Mouse (Mus musculus) cortical plate, adult 2 months (tissue): ENCODE data around the gene Cfh. TPM values are rescaled to one million over a fixed set of nuclear protein-coding genes. Genes with fewer than 3 reads are reported as not detected.
"Not testable (repeated sequence)": the region's sequence is repeated elsewhere in the genome, so short reads cannot be mapped to it uniquely, and the experiment has no call there.

Experiments used
- H3K27ac ChIP-seq: fragments of 200-500 bp; 2 replicates; pipeline ENCODE4 v1.5.1; 2012; ENCODE audit warnings: low read length, control low read depth, inconsistent platforms; ENCODE audit not compliant: insufficient read depth
- H3K4me1 ChIP-seq: fragments of 200-500 bp; 2 replicates; pipeline ENCODE4 v1.6.1; 2011; ENCODE audit warnings: low read length; ENCODE audit not compliant: control insufficient read depth, insufficient read depth
- H3K4me3 ChIP-seq: fragments of 200-500 bp; 2 replicates; pipeline ENCODE4 v1.5.1; 2011; ENCODE audit warnings: mild to moderate bottlenecking, low read length, control low read depth; ENCODE audit not compliant: insufficient read depth
- CTCF ChIP-seq: fragments of 200-500 bp; IDR thresholded peaks from 2 replicates; pipeline ENCODE4 v1.5.1; 2011; ENCODE audit warnings: mild to moderate bottlenecking, control low read depth, low read length; ENCODE audit not compliant: insufficient read depth; ENCODE audit errors: extremely low read depth
- POLR2A ChIP-seq: fragments of 200-500 bp; IDR thresholded peaks from 2 replicates; pipeline ENCODE4 v1.6.1; 2011; ENCODE audit warnings: mild to moderate bottlenecking, low read length, control low read depth; ENCODE audit not compliant: insufficient read depth; ENCODE audit errors: extremely low read depth
- polyA plus RNA-seq: library from polyadenylated mRNA; depleted of rRNA; stranded (reverse); fragments of >200 nt; gene quantifications from 2 replicates; pipeline ENCODE4 v1.2.3, GENCODE M21; 2012; rRNA removed

Gene Cfh
- 15.6 and 16.3 TPM in 2 replicates for polyA plus RNA-seq

GRCm38 (mm10) chr1:140183664-140184063 is at the start of gene Cfh:
Gene Cfh (minus strand): TSS chr1:140183764.
- not testable (repeated sequence) for H3K27ac ChIP-seq, H3K4me3 ChIP-seq

GRCm38 (mm10) chr1:140226673-140227072 is 43.1 kb upstream of the Cfh start:
- Histone ChIP-seq H3K4me3 (no peak overlapping the region), H3K27ac (no peak overlapping the region), H3K4me1 (no peaks in the 10 kb centered on the region)
- no peak for TF ChIP-seq POLR2A
- TF ChIP-seq CTCF, result no peak

More at GRCm38 (mm10) chr1:140183664-140184063, at the start of gene Cfh:
- H3K4me1 ChIP-seq, result not testable (repeated sequence)

- TF ChIP-seq POLR2A (no peak), CTCF (no peak)
- H3K27ac ChIP-seq, result no peak overlapping the region
- no peak overlapping the region for H3K4me3 ChIP-seq
- no peaks in the 10 kb centered on the region for H3K4me1 ChIP-seq
These were observed 41.7 kb upstream of the Cfh start for GRCm38 (mm10) chr1:140225221-140225620.

GRCm38 (mm10) chr1:140205329-140205728 is 21.8 kb upstream of the Cfh start:
- TF ChIP-seq CTCF, result no peak
- Histone ChIP-seq H3K4me3 (no peak overlapping the region), H3K4me1 (no peaks in the 10 kb centered on the region), H3K27ac (no peak overlapping the region)

- H3K4me1 ChIP-seq, H3K4me3 ChIP-seq, H3K27ac ChIP-seq: not testable (repeated sequence)
These were observed 4.9 kb upstream of the Cfh start for GRCm38 (mm10) chr1:140188500-140188899.

- TF ChIP-seq CTCF (no peak), POLR2A (no peak)
- Histone ChIP-seq H3K27ac (no peak overlapping the region), H3K4me1 (no peaks in the 10 kb centered on the region), H3K4me3 (no peak overlapping the region; the same call in 1 of the 2 replicates)
These were observed 356 bp downstream of the Cfh start for GRCm38 (mm10) chr1:140183208-140183607.

- TF ChIP-seq CTCF, result no peak
- TF ChIP-seq POLR2A, result no peak
- Histone ChIP-seq H3K4me1 (no peaks in the 10 kb centered on the region), H3K4me3 (no peak overlapping the region), H3K27ac (no peak overlapping the region)
These were observed 3.4 kb downstream of the Cfh start for GRCm38 (mm10) chr1:140180125-140180524.

GRCm38 (mm10) chr1:140175442-140175841 is 8.1 kb downstream of the Cfh start:
- Histone ChIP-seq H3K27ac (no peak overlapping the region), H3K4me1 (no peaks in the 10 kb centered on the region), H3K4me3 (no peak overlapping the region)
- TF ChIP-seq POLR2A (no peak), CTCF (no peak)

- H3K4me3 ChIP-seq, result no peak overlapping the region
- TF ChIP-seq POLR2A (no peak), CTCF (peak; percentile 39; the same call in 1 of the 2 replicates)
- H3K4me1 ChIP-seq, result no peaks in the 10 kb centered on the region
- H3K27ac ChIP-seq, result no peak overlapping the region
These were observed 11.9 kb downstream of the Cfh start for GRCm38 (mm10) chr1:140171581-140172154.

- Histone ChIP-seq H3K27ac (no peak overlapping the region), H3K4me1 (no peaks in the 10 kb centered on the region), H3K4me3 (no peak overlapping the region)
- TF ChIP-seq CTCF, result no peak
These were observed 24.6 kb downstream of the Cfh start for GRCm38 (mm10) chr1:140158970-140159369.

GRCm38 (mm10) chr1:140069471-140069870 is 114.1 kb downstream of the Cfh start:
- no peaks in the 10 kb centered on the region for H3K4me1 ChIP-seq
- no peak for TF ChIP-seq POLR2A
- no peak overlapping the region for H3K27ac ChIP-seq
- H3K4me3 ChIP-seq, result no peak overlapping the region

Other genes with a start within 250 kb of the Cfh start
- 14.4 and 14.6 TPM in 2 replicates for gene Kcnt2, start 62.4 kb upstream of the Cfh start, polyA plus RNA-seq